Mouse (Mus musculus) forebrain, embryonic 15.5 days (tissue): ENCODE results near the gene Prf1. TPM values are rescaled to one million over a fixed set of nuclear protein-coding genes. Genes with fewer than 3 reads are reported as not detected.

Experiments used
- ATAC-seq: fragments of 200-750 bp; cut with Nextera tagmentation; replicated peaks from 2 replicates; pipeline ENCODE4 v1.8.0; 2017; ENCODE audit warnings: mild to moderate bottlenecking, moderate TSS enrichment, moderate library complexity
- H3K27ac ChIP-seq: fragments of 300-500 bp; sonication (generic); replicated peaks from 2 replicates; pipeline ENCODE4 v1.5.1; 2015; ENCODE audit warnings: mild to moderate bottlenecking, inconsistent platforms
- H3K27me3 ChIP-seq: fragments of 300-500 bp; sonication (generic); 2 replicates; pipeline ENCODE4 v1.6.1; 2015; ENCODE audit warnings: inconsistent platforms
- H3K36me3 ChIP-seq: fragments of 300-500 bp; sonication (generic); 2 replicates; pipeline ENCODE4 v1.6.1; 2015; ENCODE audit warnings: mild to moderate bottlenecking, inconsistent platforms
- H3K4me1 ChIP-seq: fragments of 300-500 bp; sonication (generic); 2 replicates; pipeline ENCODE4 v1.6.1; 2015; ENCODE audit warnings: inconsistent platforms
- H3K4me2 ChIP-seq: fragments of 300-500 bp; sonication (generic); replicated peaks from 2 replicates; pipeline ENCODE4 v1.6.1; 2015; ENCODE audit warnings: mild to moderate bottlenecking, inconsistent platforms
- H3K4me3 ChIP-seq: fragments of 300-500 bp; sonication (generic); 2 replicates; pipeline ENCODE4 v1.5.1; 2015; ENCODE audit warnings: mild to moderate bottlenecking, inconsistent platforms
- H3K9ac ChIP-seq: fragments of 300-500 bp; sonication (generic); replicated peaks from 2 replicates; pipeline ENCODE4 v1.6.1; 2015; ENCODE audit warnings: mild to moderate bottlenecking, inconsistent platforms
- H3K9me3 ChIP-seq: fragments of 300-500 bp; sonication (generic); 2 replicates; pipeline ENCODE4 v1.6.1; 2016; ENCODE audit warnings: inconsistent platforms
- WGBS: fragments of 180-500 bp; shearing (Covaris S2); methylation state at CpG from one replicate; pipeline ENCODE4 v1.1.7; 2015; ENCODE audit warnings: mixed read lengths; 5-methylcytosine and 5-hydroxymethylcytosine counted together
- polyA plus RNA-seq: library from polyadenylated mRNA; unstranded; fragments of >200 nt; fragmentation: Nextera tagmentation; extraction: Ambion mirVana; gene quantifications from 2 replicates; pipeline ENCODE4 v1.2.1, GENCODE M21; 2015

Prf1 gene
- polyA plus RNA-seq, 1 experiment from 2014 or later: not detected

DNA sequence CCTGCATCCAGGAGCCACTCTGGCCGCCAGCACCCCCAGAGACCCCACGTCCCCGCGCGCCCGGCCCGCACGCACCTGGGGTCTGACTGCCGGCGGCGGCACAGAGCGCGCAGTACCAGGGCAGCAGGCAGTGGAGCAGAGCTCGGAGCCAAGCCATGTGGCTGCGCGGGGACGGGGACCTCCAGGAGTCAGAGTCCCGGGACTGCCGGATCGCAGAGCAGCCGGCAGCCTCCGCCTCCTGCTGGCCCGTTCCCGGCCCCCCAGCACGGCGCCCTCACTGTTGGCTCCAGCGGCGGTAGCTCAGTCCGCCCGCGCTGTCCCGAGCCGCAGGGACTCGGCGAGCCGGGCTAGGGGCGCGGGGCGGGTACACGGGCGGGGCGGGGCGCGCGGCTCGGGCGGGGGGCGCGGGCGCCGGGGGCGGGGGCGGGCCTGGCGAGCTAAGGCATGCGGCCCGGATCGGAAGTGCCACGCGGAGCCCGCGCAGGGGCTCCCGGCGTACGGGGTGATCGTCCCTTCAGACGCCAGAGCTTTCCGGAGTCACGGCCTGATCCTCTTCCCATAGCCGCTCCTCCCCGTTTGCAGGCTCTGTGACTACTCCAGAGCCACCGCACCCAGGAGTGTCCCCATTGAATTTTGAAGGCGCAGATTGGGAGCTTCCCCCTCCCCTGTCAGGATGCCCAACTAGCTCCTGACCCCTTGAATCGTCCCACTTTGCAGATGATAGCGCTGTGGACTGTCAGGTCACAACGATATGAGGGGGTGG is 24.4 kb upstream of the Prf1 start, which contains the start of gene Adamts14:
Gene Adamts14 (minus strand): TSS at position 358 of the 763 bp plus-strand sequence.
- peak within 1 kb of the TSS; percentile 49 for H3K9ac ChIP-seq
- under 1% methylated on average over 55 of the region's 75 CpGs for WGBS
- H3K4me2 ChIP-seq: peak within 1 kb of the TSS; percentile 95
- ATAC-seq: peak; percentile 71
- H3K9me3 ChIP-seq: no peaks in the 10 kb centered on the region
- no peak within 1 kb of the TSS for H3K27ac ChIP-seq
- peak within 1 kb of the TSS; percentile 52 for H3K4me3 ChIP-seq
- H3K4me1 ChIP-seq: peaks cover 9% of the 10 kb centered on the region
- peaks cover 9% of the 10 kb centered on the region; the same call in 1 of the 2 replicates for H3K27me3 ChIP-seq
- no peaks in the 10 kb centered on the region for H3K36me3 ChIP-seq

DNA sequence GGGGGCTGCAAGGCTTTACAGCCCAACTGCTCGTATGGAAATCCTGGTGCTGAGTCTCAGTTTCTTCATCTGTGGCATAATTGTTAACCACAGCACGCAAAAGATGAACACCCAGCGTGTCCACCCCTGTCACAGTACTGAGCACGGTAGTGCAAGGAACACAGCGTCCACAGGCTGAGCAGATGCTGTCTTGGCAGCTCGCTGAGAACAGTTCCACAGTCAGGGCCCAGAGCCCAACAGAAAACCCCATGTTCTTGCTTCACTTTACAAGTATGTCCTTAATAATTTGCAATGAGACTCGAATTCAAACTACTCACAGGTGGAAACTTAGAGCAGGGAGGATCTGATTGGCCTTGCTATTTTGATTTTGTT is 23.8 kb upstream of the Prf1 start:
- no peak overlapping the region for H3K9ac ChIP-seq
- peaks cover 9% of the 10 kb centered on the region; the same call in 1 of the 2 replicates for H3K27me3 ChIP-seq
- no peaks in the 10 kb centered on the region for H3K9me3 ChIP-seq
- H3K4me3 ChIP-seq: peak overlapping the region; percentile 52
- no peaks in the 10 kb centered on the region for H3K36me3 ChIP-seq
- H3K4me1 ChIP-seq: peaks cover 9% of the 10 kb centered on the region
- H3K4me2 ChIP-seq: peak overlapping the region; percentile 95
- 46% methylated on average over 7 of the region's 7 CpGs for WGBS
- no peak overlapping the region for H3K27ac ChIP-seq
- ATAC-seq: no peak

DNA sequence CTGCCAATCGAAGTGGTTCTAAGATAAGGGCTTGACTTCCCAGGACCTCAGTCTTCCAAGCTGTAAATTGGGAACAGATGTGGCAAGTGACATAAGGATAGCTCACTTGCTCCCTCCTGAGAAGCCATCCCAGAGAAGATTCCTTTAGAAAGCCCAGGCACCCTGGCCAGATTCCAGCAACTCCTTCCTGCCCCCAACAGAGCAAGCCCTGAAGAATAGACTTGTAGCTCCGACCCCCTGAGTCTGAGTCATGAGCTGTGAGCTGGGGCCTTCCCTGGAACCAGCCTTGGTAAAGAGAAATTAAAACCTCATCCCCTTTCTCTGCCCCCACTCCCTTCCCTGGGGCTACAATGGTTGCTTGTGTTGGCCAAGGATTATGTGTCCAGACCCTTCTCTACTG is 23.1 kb upstream of the Prf1 start:
- no peak overlapping the region for H3K9ac ChIP-seq
- no peak for ATAC-seq
- WGBS: 72% methylated on average over 2 of the region's 2 CpGs
- peaks cover 9% of the 10 kb centered on the region for H3K4me1 ChIP-seq
- no peak overlapping the region for H3K4me2 ChIP-seq
- no peaks in the 10 kb centered on the region for H3K36me3 ChIP-seq
- peaks cover 9% of the 10 kb centered on the region; the same call in 1 of the 2 replicates for H3K27me3 ChIP-seq
- no peak overlapping the region for H3K27ac ChIP-seq
- H3K9me3 ChIP-seq: no peaks in the 10 kb centered on the region
- H3K4me3 ChIP-seq: no peak overlapping the region

DNA sequence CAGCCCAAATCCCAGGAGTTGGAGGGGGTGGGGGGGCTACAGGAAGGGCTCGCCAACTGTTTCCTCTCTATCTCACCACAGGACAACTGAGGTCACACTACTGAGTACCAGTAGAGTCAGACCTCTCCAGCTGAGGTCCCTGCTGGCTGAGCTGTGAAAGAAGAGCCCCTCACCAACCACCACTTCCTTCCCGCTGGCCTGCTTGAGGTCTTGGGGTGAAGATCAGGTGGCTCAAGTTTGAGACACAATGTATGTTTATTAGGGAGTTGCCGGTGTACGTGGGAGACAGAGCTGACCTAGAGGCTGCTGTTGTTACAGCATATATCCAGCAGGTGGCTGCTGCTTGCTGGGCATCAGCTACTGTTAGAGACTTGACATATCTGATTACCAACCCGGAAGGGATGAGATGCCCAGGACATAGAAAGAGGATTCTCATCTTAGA is 21.9 kb upstream of the Prf1 start:
- H3K4me2 ChIP-seq: no peak overlapping the region
- H3K36me3 ChIP-seq: no peaks in the 10 kb centered on the region
- no peak overlapping the region for H3K27ac ChIP-seq
- no peak overlapping the region for H3K4me3 ChIP-seq
- peaks cover 9% of the 10 kb centered on the region for H3K4me1 ChIP-seq
- H3K27me3 ChIP-seq: peaks cover 9% of the 10 kb centered on the region; the same call in 1 of the 2 replicates
- no peaks in the 10 kb centered on the region for H3K9me3 ChIP-seq
- no peak overlapping the region for H3K9ac ChIP-seq
- 8% methylated on average over 5 of the region's 5 CpGs for WGBS
- 0 out of 2 replicates have a peak, but pooled peaks have one; percentile 11 for ATAC-seq

DNA sequence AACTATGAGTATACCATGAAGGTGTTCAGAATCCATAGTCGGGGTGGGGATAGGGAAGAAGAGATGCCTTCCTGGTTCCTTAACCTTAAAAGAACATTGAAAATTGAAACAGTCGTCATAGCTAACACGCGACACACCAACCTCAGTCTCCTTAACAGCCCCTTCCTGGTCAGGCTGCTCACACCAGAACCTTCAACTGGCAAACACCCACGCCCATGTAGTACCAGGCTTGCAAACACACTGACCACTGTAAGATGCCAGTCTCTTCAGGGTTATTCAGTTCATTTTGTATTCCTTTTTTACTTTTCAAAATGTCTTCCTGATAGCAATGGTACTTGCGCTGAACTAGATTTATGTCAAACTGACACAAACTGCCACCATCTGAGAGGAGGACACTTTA is 20.6 kb upstream of the Prf1 start:
- no peaks in the 10 kb centered on the region for H3K9me3 ChIP-seq
- no peak for ATAC-seq
- peaks cover 9% of the 10 kb centered on the region for H3K4me1 ChIP-seq
- 94% methylated on average over 6 of the region's 6 CpGs for WGBS
- no peak overlapping the region for H3K9ac ChIP-seq
- no peak overlapping the region for H3K4me2 ChIP-seq
- H3K27me3 ChIP-seq: peaks cover 5% of the 10 kb centered on the region; the same call in 1 of the 2 replicates
- no peaks in the 10 kb centered on the region for H3K36me3 ChIP-seq
- no peak overlapping the region for H3K4me3 ChIP-seq
- H3K27ac ChIP-seq: no peak overlapping the region

DNA sequence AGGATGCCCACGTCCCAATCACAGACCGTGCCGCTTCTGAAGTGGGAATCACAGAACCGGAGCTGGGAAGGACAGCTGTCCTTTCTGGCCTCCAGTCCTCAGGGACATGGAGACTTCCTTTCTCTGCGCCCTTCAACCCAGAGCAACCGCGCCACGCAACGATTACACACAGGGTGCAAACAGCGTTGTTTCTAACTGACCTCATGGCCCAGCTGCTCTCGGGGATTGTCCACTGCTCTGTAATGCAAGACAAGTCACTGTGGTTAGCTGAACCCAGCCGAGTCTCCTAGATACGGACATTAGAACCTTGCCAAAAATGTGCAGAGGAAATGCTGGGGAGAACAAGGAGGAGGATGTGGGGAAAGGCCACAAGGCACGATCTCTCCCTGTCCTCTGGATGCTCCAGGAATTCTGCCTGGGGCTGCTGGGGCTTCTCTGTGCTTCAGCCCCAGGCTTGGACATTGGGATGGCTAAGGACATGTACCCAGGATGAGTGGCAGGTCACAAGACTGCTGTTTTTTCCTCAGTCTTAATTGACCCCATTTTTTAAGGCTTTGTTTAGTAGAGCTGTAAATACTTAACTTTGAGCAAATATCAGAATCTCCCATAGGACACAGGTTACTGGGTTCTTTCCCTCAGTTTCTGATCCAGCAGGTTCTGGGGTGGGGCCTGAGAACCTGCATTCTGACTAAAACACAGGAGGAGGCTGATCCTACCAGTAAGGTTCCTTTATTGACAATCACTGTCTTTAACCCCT is 19.5 kb upstream of the Prf1 start:
- no peak overlapping the region for H3K4me3 ChIP-seq
- no peaks in the 10 kb centered on the region for H3K27me3 ChIP-seq
- H3K36me3 ChIP-seq: no peaks in the 10 kb centered on the region
- no peak overlapping the region for H3K4me2 ChIP-seq
- 79% methylated on average over 14 of the region's 14 CpGs for WGBS
- no peak overlapping the region for H3K9ac ChIP-seq
- ATAC-seq: no peak
- no peaks in the 10 kb centered on the region for H3K9me3 ChIP-seq
- peaks cover 4% of the 10 kb centered on the region; the same call in 1 of the 2 replicates for H3K4me1 ChIP-seq
- no peak overlapping the region for H3K27ac ChIP-seq

DNA sequence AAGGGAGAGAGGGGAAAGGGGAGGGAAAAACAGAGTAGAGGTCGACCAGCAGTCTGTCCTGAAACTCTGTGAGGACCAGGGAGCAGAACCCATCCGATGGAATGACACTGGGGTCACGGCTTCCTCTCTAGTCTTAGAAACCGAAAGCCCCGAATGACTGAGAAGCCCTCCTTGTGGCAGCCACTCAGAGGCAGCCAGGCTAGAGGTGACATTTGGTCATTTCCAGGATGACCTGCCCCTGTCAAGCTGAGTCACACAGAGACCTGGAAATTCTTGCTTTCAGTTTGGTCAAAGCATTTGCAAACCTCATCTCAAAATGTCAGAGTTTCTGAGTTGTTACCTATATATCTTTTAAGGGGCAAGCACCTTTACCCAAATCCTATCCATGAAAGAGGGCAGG is 16.5 kb upstream of the Prf1 start:
- Histone ChIP-seq H3K27me3 (no peaks in the 10 kb centered on the region), H3K9ac (no peak overlapping the region), H3K36me3 (no peaks in the 10 kb centered on the region), H3K9me3 (no peaks in the 10 kb centered on the region), H3K4me3 (no peak overlapping the region), H3K27ac (no peak overlapping the region), H3K4me2 (no peak overlapping the region), H3K4me1 (no peaks in the 10 kb centered on the region)
- WGBS: 80% methylated on average over 5 of the region's 5 CpGs
- ATAC-seq: no peak

DNA sequence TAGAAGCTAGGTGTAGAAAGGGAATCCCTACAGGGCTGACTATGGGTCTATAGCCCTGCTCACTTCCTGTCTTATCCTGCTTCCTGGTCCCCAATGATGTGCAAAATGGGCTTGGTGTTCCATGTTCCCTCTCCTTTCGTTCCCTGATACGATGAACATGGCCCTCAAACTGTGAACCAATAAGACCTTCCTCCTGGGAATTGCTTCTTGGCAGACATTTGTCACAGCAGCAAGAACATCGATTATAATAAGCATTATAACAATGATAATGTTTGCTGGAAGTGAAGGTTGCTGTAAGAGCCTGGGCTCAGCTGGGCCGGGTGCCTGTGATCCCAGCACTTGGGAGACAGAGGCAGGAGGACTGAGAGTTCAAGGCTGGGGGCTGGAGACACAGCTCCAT is 13.3 kb upstream of the Prf1 start:
- no peak for ATAC-seq
- H3K9ac ChIP-seq: no peak overlapping the region
- H3K4me2 ChIP-seq: no peak overlapping the region
- no peaks in the 10 kb centered on the region for H3K27me3 ChIP-seq
- no peaks in the 10 kb centered on the region for H3K4me1 ChIP-seq
- H3K4me3 ChIP-seq: no peak overlapping the region
- no peak overlapping the region for H3K27ac ChIP-seq
- no peaks in the 10 kb centered on the region for H3K9me3 ChIP-seq
- 89% methylated on average over 4 of the region's 4 CpGs for WGBS
- no peaks in the 10 kb centered on the region for H3K36me3 ChIP-seq

DNA sequence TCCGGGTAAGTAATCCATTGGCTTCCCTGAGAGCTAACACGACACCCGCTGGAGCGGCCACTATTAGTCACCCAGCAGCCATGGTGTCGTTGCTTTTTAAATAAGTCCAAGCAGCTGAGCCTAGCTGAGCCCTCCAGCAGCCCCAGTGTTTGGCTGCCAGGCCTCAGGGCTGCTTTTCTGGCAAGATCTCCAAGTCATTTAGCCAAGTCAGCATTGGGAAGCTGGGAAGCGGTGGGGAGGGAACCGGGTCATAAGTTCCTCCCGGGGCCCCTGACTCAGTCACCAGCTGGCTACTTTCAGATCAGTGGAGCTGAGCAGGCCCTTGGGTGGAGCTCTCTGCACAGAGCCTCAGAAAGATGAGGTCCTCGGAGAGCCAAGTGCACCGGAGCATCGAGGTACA is 12.4 kb upstream of the Prf1 start:
- 83% methylated on average over 11 of the region's 11 CpGs for WGBS
- H3K36me3 ChIP-seq: no peaks in the 10 kb centered on the region
- H3K4me1 ChIP-seq: no peaks in the 10 kb centered on the region
- no peak overlapping the region for H3K9ac ChIP-seq
- no peaks in the 10 kb centered on the region for H3K27me3 ChIP-seq
- no peak for ATAC-seq
- no peak overlapping the region for H3K27ac ChIP-seq
- H3K4me2 ChIP-seq: no peak overlapping the region
- H3K4me3 ChIP-seq: no peak overlapping the region
- H3K9me3 ChIP-seq: no peaks in the 10 kb centered on the region

DNA sequence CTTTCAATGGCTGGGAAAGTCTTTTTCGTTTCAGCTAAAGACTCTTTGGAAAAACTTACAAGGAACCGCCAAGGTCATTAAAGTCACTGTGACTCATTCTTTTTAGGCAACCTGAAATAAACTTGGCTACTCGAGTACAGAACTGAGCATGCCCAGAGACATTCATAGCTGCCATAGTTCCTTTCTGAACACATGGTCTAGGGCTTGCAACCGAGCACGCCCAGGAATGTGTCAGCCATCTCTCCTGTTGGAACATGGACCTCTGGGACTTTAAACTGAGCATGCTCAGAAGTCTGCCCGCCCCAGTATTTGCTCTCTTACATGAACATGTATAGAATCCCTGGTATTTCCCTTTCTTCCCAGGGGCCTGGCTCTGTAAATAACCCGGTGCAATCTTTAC is 11.4 kb upstream of the Prf1 start:
- WGBS: 76% methylated on average over 7 of the region's 7 CpGs
- H3K36me3 ChIP-seq: no peaks in the 10 kb centered on the region
- no peak overlapping the region for H3K4me2 ChIP-seq
- H3K27ac ChIP-seq: no peak overlapping the region
- no peaks in the 10 kb centered on the region for H3K4me1 ChIP-seq
- H3K9me3 ChIP-seq: no peaks in the 10 kb centered on the region
- H3K4me3 ChIP-seq: no peak overlapping the region
- H3K27me3 ChIP-seq: no peaks in the 10 kb centered on the region
- no peak for ATAC-seq
- H3K9ac ChIP-seq: no peak overlapping the region

DNA sequence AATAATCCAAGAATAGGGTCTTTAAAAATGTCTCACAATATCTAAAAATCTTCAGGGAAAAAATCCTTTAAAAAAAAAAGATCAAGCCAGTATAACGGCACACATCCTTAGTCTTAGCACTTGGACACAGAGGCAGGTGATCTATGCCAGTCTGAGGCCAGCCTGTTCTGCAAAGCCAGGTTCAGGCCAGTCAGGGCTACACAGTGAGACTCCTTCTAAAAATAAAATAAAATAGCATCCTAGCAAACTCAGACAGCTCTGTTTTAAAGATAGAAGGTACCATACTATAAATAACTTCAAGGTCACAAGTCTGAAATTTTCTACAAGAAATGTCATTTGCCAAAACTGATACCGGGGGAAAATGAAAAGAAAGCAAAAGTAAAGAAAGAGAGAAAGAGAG is 7.6 kb upstream of the Prf1 start:
- no peak for ATAC-seq
- Histone ChIP-seq H3K9me3 (no peaks in the 10 kb centered on the region), H3K27ac (no peak overlapping the region), H3K4me3 (no peak overlapping the region), H3K4me2 (no peak overlapping the region), H3K9ac (no peak overlapping the region), H3K27me3 (no peaks in the 10 kb centered on the region), H3K4me1 (no peaks in the 10 kb centered on the region), H3K36me3 (no peaks in the 10 kb centered on the region)
- 78% methylated on average over 2 of the region's 2 CpGs for WGBS

DNA sequence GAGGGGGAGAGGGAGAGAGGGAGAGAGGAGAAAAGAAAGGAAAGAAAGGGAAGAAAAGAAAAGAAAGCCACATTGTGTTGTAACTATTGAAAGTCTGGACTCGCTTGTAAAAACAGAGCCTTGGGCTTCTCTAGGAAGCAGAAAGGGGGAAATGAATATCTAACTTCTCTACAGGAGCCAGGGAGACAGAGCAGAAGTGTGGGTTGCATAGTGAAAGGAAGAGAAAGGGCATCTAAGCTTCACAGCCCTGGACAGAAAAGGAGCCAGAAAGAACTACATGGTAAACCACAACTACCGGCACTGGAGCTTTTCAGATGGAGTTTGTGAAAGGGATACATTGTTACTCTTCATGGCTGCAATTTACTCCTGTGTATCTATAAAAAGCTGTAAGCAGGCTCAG is 7.2 kb upstream of the Prf1 start:
- no peak for ATAC-seq
- Histone ChIP-seq H3K27me3 (no peaks in the 10 kb centered on the region), H3K9me3 (no peaks in the 10 kb centered on the region), H3K27ac (no peak overlapping the region), H3K36me3 (no peaks in the 10 kb centered on the region), H3K4me2 (no peak overlapping the region), H3K4me3 (no peak overlapping the region), H3K9ac (no peak overlapping the region), H3K4me1 (no peaks in the 10 kb centered on the region)
- WGBS: 20% methylated on average over 2 of the region's 2 CpGs
